Mouse (Mus musculus): ENCODE results near the gene Ltf. TPM values are rescaled to one million over a fixed set of nuclear protein-coding genes. Genes with fewer than 3 reads are reported as not detected.

The Ltf gene
- polyA plus RNA-seq (2016; fragmentation: Nextera tagmentation; extraction: Ambion mirVana) = 0.68 and 0.85 TPM in 2 replicates

DNA sequence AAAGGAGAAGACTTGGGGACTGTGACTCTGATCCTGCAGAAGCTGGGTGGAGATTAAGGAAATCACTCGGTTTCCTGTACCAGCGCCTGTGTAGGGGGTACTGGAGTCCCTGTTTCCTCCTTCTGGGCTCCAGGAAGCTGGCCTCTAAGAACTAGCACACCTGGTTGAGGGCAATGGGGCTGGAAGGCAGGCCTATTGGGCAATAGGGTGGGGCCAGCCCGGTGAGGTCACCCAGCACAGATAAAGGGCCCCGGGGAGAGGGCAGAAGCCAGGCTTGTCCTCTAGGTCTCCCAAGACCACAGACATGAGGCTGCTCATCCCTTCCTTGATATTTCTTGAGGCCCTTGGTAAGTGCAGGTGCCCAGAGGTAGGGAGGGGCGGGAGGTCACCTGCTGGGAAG is at the start of gene Ltf:
Gene Ltf (plus strand): TSS at position 250 of the 400 bp plus-strand sequence.
- ATAC-seq (ENCODE audit: low FRiP score) = no peak
- H3K36me3 ChIP-seq (replicated peaks) = no peaks in the 10 kb centered on the region
- no peak within 1 kb of the TSS for H3K4me3 ChIP-seq (replicated peaks)
- H3K4me2 ChIP-seq = no peak within 1 kb of the TSS
- H3K4me1 ChIP-seq = no peaks in the 10 kb centered on the region
- H3K27me3 ChIP-seq = no peaks in the 10 kb centered on the region
- no peak within 1 kb of the TSS for H3K9ac ChIP-seq
- H3K27ac ChIP-seq = no peak within 1 kb of the TSS
- H3K9me3 ChIP-seq = no peaks in the 10 kb centered on the region
- 84% methylated on average over 5 of the region's 5 CpGs for WGBS

DNA sequence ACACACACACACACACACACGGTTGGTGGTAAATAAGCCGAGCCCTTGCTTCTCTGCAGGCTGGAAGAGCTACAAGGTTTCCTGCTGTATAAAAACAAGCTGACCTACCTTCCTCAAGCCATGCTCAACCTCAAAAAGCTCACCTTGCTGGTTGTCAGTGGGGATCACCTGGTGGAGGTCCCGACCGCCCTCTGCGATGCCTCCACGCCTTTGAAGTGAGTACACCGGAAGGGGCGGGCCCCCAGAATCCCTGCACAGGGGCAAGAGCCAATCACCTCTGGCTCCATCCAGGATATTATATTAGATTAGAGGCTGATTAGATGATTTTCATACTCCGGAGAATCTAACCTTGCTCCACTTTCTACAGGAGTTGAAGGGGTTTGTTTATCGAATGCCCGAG is 39.7 kb upstream of the Ltf start:
- H3K27me3 ChIP-seq = no peaks in the 10 kb centered on the region
- 96% methylated on average over 11 of the region's 11 CpGs for WGBS
- no peaks in the 10 kb centered on the region for H3K36me3 ChIP-seq (replicated peaks)
- H3K9ac ChIP-seq = no peak overlapping the region
- ATAC-seq (ENCODE audit: low FRiP score) = no peak
- H3K4me2 ChIP-seq = no peak overlapping the region
- H3K9me3 ChIP-seq = no peaks in the 10 kb centered on the region
- no peak overlapping the region for H3K27ac ChIP-seq
- no peak overlapping the region for H3K4me3 ChIP-seq (replicated peaks)
- no peaks in the 10 kb centered on the region for H3K4me1 ChIP-seq

DNA sequence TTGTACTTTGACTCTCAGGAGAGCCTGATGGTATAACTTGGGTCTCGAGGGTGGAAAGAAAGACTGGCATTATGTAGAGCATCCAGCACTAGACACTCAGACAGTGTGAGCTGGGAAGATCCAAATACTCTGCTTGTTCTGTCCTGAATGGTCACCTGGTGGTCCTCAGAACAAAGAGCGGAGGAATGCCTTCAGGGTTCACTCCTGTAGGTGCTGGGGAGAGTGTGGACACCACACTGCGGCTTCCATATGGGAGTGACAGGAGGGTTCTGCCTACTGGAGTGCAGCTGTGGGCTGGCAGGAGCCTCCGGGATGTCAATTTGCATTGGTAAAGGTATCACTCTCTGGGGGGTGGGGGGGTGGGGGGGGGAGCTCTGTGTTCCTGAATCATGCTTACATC is 36.7 kb upstream of the Ltf start:
- no peaks in the 10 kb centered on the region for H3K36me3 ChIP-seq (replicated peaks)
- no peak overlapping the region for H3K27ac ChIP-seq
- no peak overlapping the region for H3K4me2 ChIP-seq
- 59% methylated on average over 4 of the region's 4 CpGs for WGBS
- no peaks in the 10 kb centered on the region for H3K9me3 ChIP-seq
- no peak overlapping the region for H3K9ac ChIP-seq
- no peaks in the 10 kb centered on the region for H3K4me1 ChIP-seq
- H3K4me3 ChIP-seq (replicated peaks) = no peak overlapping the region
- no peaks in the 10 kb centered on the region for H3K27me3 ChIP-seq
- no peak for ATAC-seq (ENCODE audit: low FRiP score)

DNA sequence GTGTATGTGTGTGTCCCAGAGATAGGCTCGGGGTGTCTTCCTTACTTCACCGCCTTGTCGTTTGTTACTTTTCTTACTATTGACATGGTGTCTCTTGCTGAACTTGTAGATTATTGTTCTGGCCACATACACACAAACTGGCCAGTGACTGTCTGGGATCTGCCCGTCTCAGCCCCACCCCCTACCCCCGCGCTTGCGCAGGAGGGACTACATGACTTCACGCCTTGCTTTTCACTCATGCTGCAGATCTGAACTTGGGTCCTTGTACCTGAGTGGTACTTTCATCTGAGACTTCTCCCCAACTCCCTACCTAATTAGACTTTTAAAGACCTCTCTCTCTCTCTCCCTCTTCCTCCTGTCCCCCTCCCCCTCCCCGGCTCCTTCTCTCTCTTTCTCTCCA is 35.0 kb upstream of the Ltf start:
- no peak overlapping the region for H3K4me2 ChIP-seq
- H3K9me3 ChIP-seq = no peaks in the 10 kb centered on the region
- ATAC-seq (ENCODE audit: low FRiP score) = no peak
- H3K9ac ChIP-seq = no peak overlapping the region
- 91% methylated on average over 9 of the region's 9 CpGs for WGBS
- H3K27ac ChIP-seq = no peak overlapping the region
- no peaks in the 10 kb centered on the region for H3K27me3 ChIP-seq
- H3K4me1 ChIP-seq = no peaks in the 10 kb centered on the region
- no peak overlapping the region for H3K4me3 ChIP-seq (replicated peaks)
- no peaks in the 10 kb centered on the region for H3K36me3 ChIP-seq (replicated peaks)

DNA sequence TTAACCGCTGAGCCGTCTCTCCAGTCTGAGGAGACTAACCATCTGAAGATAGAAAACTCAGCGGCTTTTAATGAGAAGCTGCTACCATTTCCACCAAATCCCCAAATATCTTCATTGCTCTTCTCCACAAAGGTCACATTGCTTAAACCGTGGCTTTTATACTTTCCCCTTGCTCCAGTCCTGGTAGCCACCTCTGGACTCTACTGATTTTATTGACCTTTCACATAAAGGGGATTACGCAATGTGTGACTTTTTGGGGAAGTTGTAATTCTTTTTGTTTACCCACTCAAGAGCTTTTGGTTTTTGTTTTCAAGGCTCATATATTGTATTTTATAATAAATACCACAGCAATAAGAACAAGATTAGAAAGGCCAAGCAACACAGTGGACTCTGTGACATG is 33.5 kb upstream of the Ltf start:
- no peak overlapping the region for H3K4me3 ChIP-seq (replicated peaks)
- H3K9ac ChIP-seq = no peak overlapping the region
- no peaks in the 10 kb centered on the region for H3K9me3 ChIP-seq
- no peak for ATAC-seq (ENCODE audit: low FRiP score)
- H3K4me1 ChIP-seq = no peaks in the 10 kb centered on the region
- H3K36me3 ChIP-seq (replicated peaks) = no peaks in the 10 kb centered on the region
- 89% methylated on average over 5 of the region's 5 CpGs for WGBS
- no peak overlapping the region for H3K27ac ChIP-seq
- H3K27me3 ChIP-seq = no peaks in the 10 kb centered on the region
- no peak overlapping the region for H3K4me2 ChIP-seq

DNA sequence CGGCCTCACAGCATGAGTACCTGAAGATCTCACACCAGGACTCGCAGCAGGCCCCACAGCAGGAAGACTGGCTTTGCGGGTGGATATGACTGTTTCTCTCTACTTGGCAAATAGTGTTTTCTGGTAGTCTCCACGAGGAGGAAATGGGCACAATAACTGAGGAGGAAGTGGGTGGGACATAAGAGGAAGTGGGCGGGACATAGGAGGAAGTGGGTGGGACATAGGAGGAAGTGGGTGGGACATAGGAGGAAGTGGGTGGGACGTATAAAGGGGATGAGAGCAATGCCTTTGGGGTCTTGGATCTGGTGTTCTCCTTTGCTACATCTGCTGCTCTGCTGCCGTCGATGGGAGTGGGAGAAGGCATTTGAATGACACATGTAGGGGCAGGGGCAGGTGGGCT is 33.1 kb upstream of the Ltf start:
- Histone ChIP-seq H3K4me3 (replicated peaks) (no peak overlapping the region), H3K9me3 (no peaks in the 10 kb centered on the region), H3K9ac (no peak overlapping the region), H3K4me1 (no peaks in the 10 kb centered on the region), H3K4me2 (no peak overlapping the region), H3K36me3 (replicated peaks) (no peaks in the 10 kb centered on the region), H3K27me3 (no peaks in the 10 kb centered on the region), H3K27ac (no peak overlapping the region)
- WGBS = 91% methylated on average over 8 of the region's 8 CpGs
- ATAC-seq (ENCODE audit: low FRiP score) = no peak

DNA sequence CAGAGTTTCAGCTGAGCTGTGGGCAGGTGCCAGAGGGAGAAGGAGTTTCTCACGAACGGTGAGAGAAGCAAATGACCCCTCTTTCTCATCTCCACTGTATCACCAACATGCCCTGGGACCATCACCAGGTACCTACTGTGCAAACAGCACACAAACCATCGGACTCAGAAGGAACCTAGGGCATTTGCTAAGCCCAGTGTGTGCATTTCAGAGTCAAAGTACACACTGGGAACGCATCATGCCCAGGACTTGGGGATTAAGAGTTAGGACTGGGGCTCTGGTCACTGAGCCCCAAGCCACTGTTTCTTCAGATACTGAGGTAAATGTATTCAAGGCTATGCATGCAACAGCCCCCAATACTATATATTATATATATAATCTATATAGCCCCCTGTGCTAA is 31.7 kb upstream of the Ltf start:
- Histone ChIP-seq H3K9ac (no peak overlapping the region), H3K27me3 (peaks cover 4% of the 10 kb centered on the region; the same call in 1 of the 2 replicates), H3K4me2 (no peak overlapping the region), H3K4me3 (replicated peaks) (no peak overlapping the region), H3K27ac (no peak overlapping the region), H3K36me3 (replicated peaks) (no peaks in the 10 kb centered on the region), H3K4me1 (no peaks in the 10 kb centered on the region), H3K9me3 (no peaks in the 10 kb centered on the region)
- ATAC-seq (ENCODE audit: low FRiP score) = no peak
- WGBS = 65% methylated on average over 4 of the region's 4 CpGs

DNA sequence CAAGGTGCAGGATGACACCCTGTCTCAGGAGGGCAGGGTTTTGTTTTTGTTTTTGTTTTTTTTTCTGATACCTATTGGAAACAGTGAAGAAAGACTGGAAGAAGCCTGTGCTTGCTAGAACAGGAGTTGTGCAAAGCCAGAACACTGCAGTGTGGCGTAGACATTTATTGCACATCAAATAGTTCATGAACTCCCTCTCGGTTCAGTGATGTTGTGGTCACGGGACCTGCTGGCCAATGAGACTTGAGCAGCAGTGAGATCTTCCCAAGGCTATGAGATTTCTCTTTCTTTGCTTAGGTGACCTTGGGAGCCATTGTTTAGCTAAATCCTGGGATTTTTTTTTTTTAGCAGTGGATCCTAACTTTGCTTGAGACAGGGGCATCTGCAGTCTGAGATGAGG is 31.0 kb upstream of the Ltf start:
- Histone ChIP-seq H3K27me3 (peaks cover 4% of the 10 kb centered on the region; the same call in 1 of the 2 replicates), H3K4me3 (replicated peaks) (no peak overlapping the region), H3K4me2 (no peak overlapping the region), H3K4me1 (no peaks in the 10 kb centered on the region), H3K36me3 (replicated peaks) (no peaks in the 10 kb centered on the region), H3K27ac (no peak overlapping the region), H3K9ac (no peak overlapping the region), H3K9me3 (no peaks in the 10 kb centered on the region)
- no peak for ATAC-seq (ENCODE audit: low FRiP score)
- 84% methylated on average over 3 of the region's 3 CpGs for WGBS

DNA sequence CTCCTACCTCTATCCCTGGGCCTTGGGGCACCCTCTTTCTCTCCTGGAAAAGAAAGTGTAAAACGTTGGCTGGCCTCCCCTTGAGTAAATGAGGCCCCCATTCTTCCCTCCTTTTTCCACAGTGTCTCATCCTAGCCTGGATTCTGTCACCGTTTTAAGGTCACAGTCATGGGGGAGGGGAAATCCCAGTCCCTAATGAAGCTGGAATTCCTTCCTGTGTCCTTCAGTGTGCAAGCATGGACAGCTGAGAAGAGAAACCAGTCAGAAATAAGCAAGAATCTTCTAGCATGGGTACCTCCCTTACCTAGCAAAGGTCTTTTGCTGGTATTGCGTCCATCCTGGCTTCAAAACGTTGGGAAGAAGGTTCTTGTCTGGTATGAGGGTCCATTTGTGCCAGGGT is 29.9 kb upstream of the Ltf start:
- H3K4me2 ChIP-seq = no peak overlapping the region
- no peak overlapping the region for H3K4me3 ChIP-seq (replicated peaks)
- H3K9me3 ChIP-seq = no peaks in the 10 kb centered on the region
- peaks cover 4% of the 10 kb centered on the region; the same call in 1 of the 2 replicates for H3K27me3 ChIP-seq
- H3K27ac ChIP-seq = no peak overlapping the region
- no peak for ATAC-seq (ENCODE audit: low FRiP score)
- no peaks in the 10 kb centered on the region for H3K4me1 ChIP-seq
- H3K9ac ChIP-seq = no peak overlapping the region
- WGBS = 68% methylated on average over 4 of the region's 4 CpGs
- H3K36me3 ChIP-seq (replicated peaks) = no peaks in the 10 kb centered on the region

DNA sequence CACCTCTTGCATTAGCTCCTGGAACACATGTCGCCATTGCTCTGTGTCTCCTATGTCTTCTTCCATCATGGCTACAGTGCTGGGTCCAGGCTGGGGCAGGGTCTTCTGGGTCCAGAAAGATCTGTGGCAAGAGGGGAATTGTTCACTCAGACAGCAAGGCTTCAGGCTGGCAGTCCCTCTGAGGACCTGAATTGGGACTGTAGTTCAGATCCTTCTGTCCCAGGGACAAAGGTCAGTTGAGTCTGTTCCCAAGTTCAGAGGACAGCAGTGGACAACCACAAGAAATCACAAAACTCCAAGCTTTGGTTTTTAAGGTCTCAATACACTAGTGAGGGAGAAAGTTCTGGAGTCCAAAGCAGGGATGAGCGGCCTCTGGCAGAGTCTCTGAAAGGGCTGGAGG is 29.5 kb upstream of the Ltf start:
- H3K9ac ChIP-seq = no peak overlapping the region
- no peaks in the 10 kb centered on the region for H3K36me3 ChIP-seq (replicated peaks)
- ATAC-seq (ENCODE audit: low FRiP score) = no peak
- no peaks in the 10 kb centered on the region for H3K4me1 ChIP-seq
- WGBS = 84% methylated on average over 2 of the region's 2 CpGs
- no peak overlapping the region for H3K4me3 ChIP-seq (replicated peaks)
- H3K27ac ChIP-seq = no peak overlapping the region
- no peaks in the 10 kb centered on the region for H3K9me3 ChIP-seq
- H3K4me2 ChIP-seq = no peak overlapping the region
- peaks cover 4% of the 10 kb centered on the region; the same call in 1 of the 2 replicates for H3K27me3 ChIP-seq

DNA sequence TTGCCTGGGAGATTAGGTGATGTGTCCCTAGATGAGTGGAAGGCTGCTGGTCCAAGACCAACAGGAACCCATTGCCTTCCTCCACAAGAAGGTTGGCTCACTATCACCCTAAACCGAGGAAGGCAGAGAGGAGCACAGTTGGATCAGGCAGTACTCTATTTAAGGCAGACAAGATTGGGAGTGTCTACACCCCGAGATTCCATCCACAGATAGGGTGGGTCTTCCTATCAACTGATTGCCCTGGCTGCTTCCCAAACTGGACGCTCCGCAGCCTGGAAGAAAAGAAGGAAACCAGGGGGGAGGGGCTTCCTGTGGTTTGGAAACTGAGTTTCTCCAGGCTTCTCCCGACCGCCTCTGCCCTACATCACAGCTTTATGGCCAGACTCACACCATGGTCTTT is 28.9 kb upstream of the Ltf start, which contains the start of gene Rtp3:
Gene Rtp3 (minus strand): TSS at position 380 of the 400 bp plus-strand sequence.
- no peak within 1 kb of the TSS for H3K4me2 ChIP-seq
- H3K4me1 ChIP-seq = no peaks in the 10 kb centered on the region
- H3K27me3 ChIP-seq = peaks cover 4% of the 10 kb centered on the region; the same call in 1 of the 2 replicates
- no peaks in the 10 kb centered on the region for H3K9me3 ChIP-seq
- H3K4me3 ChIP-seq (replicated peaks) = no peak within 1 kb of the TSS
- ATAC-seq (ENCODE audit: low FRiP score) = no peak
- no peak within 1 kb of the TSS for H3K27ac ChIP-seq
- no peaks in the 10 kb centered on the region for H3K36me3 ChIP-seq (replicated peaks)
- 74% methylated on average over 6 of the region's 6 CpGs for WGBS
- no peak within 1 kb of the TSS for H3K9ac ChIP-seq

DNA sequence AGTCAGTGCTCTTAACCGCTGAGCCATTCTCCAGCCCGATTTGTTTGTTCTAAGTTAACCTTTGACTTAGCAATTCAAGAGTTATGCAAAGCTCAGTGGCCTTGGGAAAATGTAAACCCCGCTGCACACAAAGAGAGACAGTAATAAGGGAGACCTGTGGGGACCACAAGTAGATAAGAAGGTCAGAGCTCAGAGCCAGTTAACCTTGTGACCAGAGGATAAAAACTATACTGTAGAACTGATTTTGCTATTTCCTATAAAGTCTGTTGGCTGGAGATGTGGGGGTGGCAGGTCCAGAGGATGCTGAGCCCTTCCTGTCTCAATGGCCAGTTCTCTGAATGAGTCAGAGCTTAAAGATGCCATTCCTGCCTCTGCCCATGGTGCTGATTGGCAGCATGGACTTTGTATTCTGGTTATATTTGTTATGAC is 25.8 kb upstream of the Ltf start:
- H3K9ac ChIP-seq = no peak overlapping the region
- H3K36me3 ChIP-seq (replicated peaks) = no peaks in the 10 kb centered on the region
- no peak for ATAC-seq (ENCODE audit: low FRiP score)
- no peaks in the 10 kb centered on the region for H3K9me3 ChIP-seq
- H3K4me2 ChIP-seq = no peak overlapping the region
- H3K4me1 ChIP-seq = no peaks in the 10 kb centered on the region
- H3K27ac ChIP-seq = no peak overlapping the region
- 49% methylated on average over 3 of the region's 3 CpGs for WGBS
- H3K4me3 ChIP-seq (replicated peaks) = no peak overlapping the region
- peaks cover 4% of the 10 kb centered on the region; the same call in 1 of the 2 replicates for H3K27me3 ChIP-seq

DNA sequence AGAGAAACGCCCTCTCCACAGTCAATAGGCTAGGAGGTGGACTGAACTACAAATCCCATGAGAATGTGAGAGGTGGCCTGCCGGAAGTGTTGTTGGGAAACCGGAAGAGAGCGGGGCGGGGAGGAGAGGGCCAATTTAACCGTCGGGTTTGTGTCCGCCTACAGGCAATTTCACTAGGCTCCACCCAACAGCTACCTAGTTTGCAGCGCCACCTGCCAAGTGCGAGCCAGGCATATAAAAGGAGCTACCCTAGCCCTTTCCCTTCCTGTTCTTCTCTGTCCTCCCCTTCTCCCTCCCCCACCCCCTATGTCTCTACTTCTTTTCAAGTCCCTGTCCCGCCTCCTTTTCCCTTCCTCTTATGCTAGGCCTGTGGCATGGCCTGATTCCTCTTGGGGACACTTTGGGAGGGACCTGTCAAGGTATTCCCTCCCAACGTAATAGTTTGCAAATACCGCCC is 24.3 kb upstream of the Ltf start:
- H3K27ac ChIP-seq = peak overlapping the region; percentile 39; the same call in 1 of the 2 replicates
- no peaks in the 10 kb centered on the region for H3K4me1 ChIP-seq
- no peaks in the 10 kb centered on the region for H3K9me3 ChIP-seq
- H3K4me3 ChIP-seq (replicated peaks) = peak overlapping the region; percentile 40
- H3K4me2 ChIP-seq = peak overlapping the region; percentile 50
- no peak overlapping the region for H3K9ac ChIP-seq
- ATAC-seq (ENCODE audit: low FRiP score) = peak; percentile 91
- WGBS = 8% methylated on average over 13 of the region's 13 CpGs
- peaks cover 4% of the 10 kb centered on the region; the same call in 1 of the 2 replicates for H3K27me3 ChIP-seq
- H3K36me3 ChIP-seq (replicated peaks) = no peaks in the 10 kb centered on the region
